Mouse (Mus musculus): Measurements from ENCODE around the gene Hoxb4. TPM values are rescaled to one million over a fixed set of nuclear protein-coding genes. Genes with fewer than 3 reads are reported as not detected.

The Hoxb4 gene
- polyA plus RNA-seq, 1 experiment from 2014 or later = not detected

DNA sequence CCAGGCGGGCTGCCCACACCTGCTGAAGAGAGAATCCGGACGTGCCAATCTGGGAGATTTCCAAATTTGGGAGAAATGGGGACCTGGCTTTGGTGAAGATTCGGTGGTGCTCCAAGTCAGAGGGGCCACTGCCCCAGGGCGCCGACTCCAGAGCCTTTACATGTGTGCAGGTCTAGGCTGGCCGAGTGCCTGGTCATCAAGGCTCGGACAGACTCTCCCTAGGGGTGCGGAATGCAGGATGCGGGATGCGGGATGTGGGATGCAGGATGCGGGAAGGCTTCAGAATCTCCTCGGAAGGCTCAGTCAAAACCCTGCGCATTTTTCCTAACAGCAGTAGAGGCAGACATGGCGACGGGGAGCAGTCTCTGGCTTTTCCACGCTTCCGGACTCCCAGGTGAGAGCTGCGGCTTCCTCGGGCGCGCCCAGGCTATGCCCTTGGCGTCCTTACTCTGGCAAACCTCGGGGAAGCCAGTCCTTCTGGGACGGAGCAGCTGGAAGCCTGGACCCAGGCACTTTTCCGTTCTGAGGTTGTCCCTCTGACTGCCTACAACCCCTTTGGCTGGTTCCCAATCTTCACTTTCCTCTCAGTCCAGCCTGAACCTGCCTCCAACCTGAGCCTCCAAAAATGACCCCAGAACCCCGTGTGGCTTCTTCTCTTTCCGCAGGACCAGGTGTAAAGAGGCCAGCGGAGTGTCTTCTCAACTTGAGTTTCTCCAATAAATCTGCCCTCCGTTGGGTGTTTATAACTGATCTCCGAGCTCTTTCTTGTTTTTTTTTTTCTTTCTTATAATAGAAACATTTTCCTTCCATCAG is 38.4 kb upstream of the Hoxb4 start:
- no peak overlapping the region for H3K4me3 ChIP-seq (replicated peaks)

DNA sequence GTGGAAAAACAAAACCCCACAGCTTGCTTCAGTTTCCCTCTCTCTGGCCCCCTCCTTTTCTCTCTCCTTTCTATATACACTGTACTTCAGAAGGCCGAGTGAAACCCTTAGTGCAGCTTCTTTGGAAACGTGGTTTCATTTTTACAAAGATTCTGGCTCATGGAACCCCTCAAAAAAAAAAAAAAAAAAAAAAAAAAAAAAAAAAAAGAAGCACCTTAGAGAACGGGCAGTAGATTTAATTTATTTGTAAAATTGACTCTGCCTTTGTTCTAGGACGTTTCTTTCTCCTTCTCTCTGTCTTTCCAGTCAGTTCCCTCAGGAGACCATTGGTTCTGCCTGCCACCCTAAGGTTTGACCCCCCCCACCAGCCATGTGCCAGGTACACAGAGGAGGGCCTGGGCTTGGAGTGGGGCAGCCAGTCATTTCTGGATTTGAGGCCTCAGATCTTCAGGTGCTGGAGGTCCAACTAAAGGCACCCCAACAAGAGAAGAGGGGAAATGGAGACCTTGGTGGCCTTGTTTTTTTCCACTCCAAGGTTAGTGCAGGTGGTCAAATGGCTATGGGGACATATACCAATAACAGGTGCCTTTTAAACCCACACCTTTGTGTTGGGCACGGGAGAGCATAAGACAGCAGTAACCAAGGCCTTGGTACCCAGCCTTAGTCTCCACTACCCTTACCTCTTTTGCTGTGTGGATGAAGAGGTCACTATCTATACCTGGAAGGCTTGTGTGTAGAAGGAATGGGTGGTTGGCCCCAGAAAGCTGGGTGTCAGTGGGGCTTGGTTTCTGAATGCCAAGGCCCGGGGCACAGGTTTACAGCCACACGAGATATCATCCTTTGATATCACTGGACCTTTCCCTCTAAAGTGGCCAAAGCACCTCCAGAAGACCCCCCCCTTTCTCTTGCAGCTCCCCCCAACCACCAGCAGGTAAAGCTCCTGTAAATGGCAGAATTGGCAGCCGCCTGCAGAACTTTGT is 37.4 kb upstream of the Hoxb4 start:
- Histone ChIP-seq H3K4me3 (replicated peaks) (no peak overlapping the region), H3K9ac (replicated peaks) (no peak overlapping the region), H3K4me1 (replicated peaks) (peaks cover 9% of the 10 kb centered on the region; the same call in 1 of the 2 replicates), H3K27me3 (peaks cover 98% of the 10 kb centered on the region), H3K9me3 (no peaks in the 10 kb centered on the region), H3K4me2 (replicated peaks) (no peak overlapping the region), H3K36me3 (no peaks in the 10 kb centered on the region), H3K27ac (no peak overlapping the region)
- ATAC-seq = no peak
- WGBS = 5% methylated on average over 8 of the region's 8 CpGs

More for the DNA sequence above, 38.4 kb upstream of the Hoxb4 start:
- Histone ChIP-seq H3K9ac (replicated peaks) (no peak overlapping the region), H3K4me1 (replicated peaks) (peaks cover 7% of the 10 kb centered on the region; the same call in 1 of the 2 replicates), H3K36me3 (no peaks in the 10 kb centered on the region), H3K9me3 (no peaks in the 10 kb centered on the region), H3K27ac (no peak overlapping the region), H3K4me2 (replicated peaks) (no peak overlapping the region), H3K27me3 (peaks cover 98% of the 10 kb centered on the region)
- no peak for ATAC-seq
- WGBS = 2% methylated on average over 31 of the region's 31 CpGs

- Histone ChIP-seq H3K4me3 (replicated peaks) (no peak overlapping the region), H3K27ac (no peak overlapping the region), H3K36me3 (no peaks in the 10 kb centered on the region), H3K9ac (replicated peaks) (no peak overlapping the region), H3K4me2 (replicated peaks) (no peak overlapping the region), H3K4me1 (replicated peaks) (peaks cover 9% of the 10 kb centered on the region; the same call in 1 of the 2 replicates), H3K9me3 (no peaks in the 10 kb centered on the region), H3K27me3 (peaks cover 98% of the 10 kb centered on the region)
- WGBS = 5% methylated on average over 18 of the region's 18 CpGs
- ATAC-seq = no peak
These were observed 36.7 kb upstream of the Hoxb4 start for GRCm38 (mm10) chr11:96281396-96281795.

- H3K27me3 ChIP-seq = peaks cover 98% of the 10 kb centered on the region
- ATAC-seq = no peak
- H3K36me3 ChIP-seq = no peaks in the 10 kb centered on the region
- H3K4me1 ChIP-seq (replicated peaks) = peaks cover 13% of the 10 kb centered on the region; the same call in 1 of the 2 replicates
- H3K4me3 ChIP-seq (replicated peaks) = no peak within 1 kb of the TSS
- 1% methylated on average over 27 of the region's 27 CpGs for WGBS
- H3K27ac ChIP-seq = no peak within 1 kb of the TSS
- H3K9ac ChIP-seq (replicated peaks) = no peak within 1 kb of the TSS
- H3K9me3 ChIP-seq = no peaks in the 10 kb centered on the region
- H3K4me2 ChIP-seq (replicated peaks) = no peak within 1 kb of the TSS
These were observed 36.1 kb upstream of the Hoxb4 start, which contains the start of gene Hoxb8 for GRCm38 (mm10) chr11:96281855-96282570. Gene Hoxb8 (plus strand): TSS chr11:96281905.

GRCm38 (mm10) chr11:96282795-96283430 is 35.2 kb upstream of the Hoxb4 start:
- H3K9ac ChIP-seq (replicated peaks) = no peak overlapping the region
- ATAC-seq = no peak
- H3K4me3 ChIP-seq (replicated peaks) = no peak overlapping the region
- no peak overlapping the region for H3K27ac ChIP-seq
- peaks cover 98% of the 10 kb centered on the region for H3K27me3 ChIP-seq
- H3K4me1 ChIP-seq (replicated peaks) = peaks cover 13% of the 10 kb centered on the region; the same call in 1 of the 2 replicates
- no peak overlapping the region for H3K4me2 ChIP-seq (replicated peaks)
- 1% methylated on average over 49 of the region's 49 CpGs for WGBS
- no peaks in the 10 kb centered on the region for H3K36me3 ChIP-seq
- H3K9me3 ChIP-seq = no peaks in the 10 kb centered on the region

DNA sequence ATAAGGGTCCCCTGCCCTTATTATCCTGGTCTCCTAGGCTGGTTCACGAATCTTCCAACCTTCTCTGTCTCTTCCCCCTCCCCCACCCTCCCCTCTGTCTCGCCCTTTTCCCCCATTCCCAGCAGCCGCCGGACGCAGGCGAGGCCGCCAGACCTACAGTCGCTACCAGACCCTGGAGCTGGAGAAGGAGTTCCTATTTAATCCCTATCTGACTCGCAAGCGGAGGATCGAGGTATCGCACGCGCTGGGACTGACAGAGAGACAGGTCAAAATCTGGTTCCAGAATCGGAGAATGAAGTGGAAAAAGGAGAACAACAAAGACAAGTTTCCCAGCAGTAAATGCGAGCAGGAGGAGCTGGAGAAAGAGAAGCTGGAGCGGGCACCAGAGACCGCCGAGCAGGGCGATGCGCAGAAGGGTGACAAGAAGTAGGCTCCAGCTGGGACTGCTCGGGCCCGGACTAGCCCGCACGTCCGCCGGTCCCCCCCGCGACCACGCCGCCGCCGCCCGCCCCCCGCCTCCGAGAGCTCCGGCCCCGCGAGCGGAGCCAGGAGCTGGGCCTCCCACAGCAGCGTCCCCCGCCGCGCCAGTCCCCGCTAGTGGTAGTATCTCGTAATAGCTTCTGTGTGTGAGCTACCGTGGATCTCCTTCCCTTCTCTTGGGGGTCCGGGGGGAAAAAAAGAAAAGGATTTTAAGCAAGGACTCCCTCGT is 33.9 kb upstream of the Hoxb4 start:
- peaks cover 99% of the 10 kb centered on the region for H3K27me3 ChIP-seq
- ATAC-seq = no peak
- H3K4me3 ChIP-seq (replicated peaks) = peak overlapping the region; percentile 14
- no peak overlapping the region for H3K9ac ChIP-seq (replicated peaks)
- no peak overlapping the region for H3K27ac ChIP-seq
- WGBS = under 1% methylated on average over 48 of the region's 49 CpGs
- no peaks in the 10 kb centered on the region for H3K36me3 ChIP-seq
- H3K4me1 ChIP-seq (replicated peaks) = peaks cover 13% of the 10 kb centered on the region; the same call in 1 of the 2 replicates
- H3K9me3 ChIP-seq = no peaks in the 10 kb centered on the region
- H3K4me2 ChIP-seq (replicated peaks) = peak overlapping the region; percentile 43

DNA sequence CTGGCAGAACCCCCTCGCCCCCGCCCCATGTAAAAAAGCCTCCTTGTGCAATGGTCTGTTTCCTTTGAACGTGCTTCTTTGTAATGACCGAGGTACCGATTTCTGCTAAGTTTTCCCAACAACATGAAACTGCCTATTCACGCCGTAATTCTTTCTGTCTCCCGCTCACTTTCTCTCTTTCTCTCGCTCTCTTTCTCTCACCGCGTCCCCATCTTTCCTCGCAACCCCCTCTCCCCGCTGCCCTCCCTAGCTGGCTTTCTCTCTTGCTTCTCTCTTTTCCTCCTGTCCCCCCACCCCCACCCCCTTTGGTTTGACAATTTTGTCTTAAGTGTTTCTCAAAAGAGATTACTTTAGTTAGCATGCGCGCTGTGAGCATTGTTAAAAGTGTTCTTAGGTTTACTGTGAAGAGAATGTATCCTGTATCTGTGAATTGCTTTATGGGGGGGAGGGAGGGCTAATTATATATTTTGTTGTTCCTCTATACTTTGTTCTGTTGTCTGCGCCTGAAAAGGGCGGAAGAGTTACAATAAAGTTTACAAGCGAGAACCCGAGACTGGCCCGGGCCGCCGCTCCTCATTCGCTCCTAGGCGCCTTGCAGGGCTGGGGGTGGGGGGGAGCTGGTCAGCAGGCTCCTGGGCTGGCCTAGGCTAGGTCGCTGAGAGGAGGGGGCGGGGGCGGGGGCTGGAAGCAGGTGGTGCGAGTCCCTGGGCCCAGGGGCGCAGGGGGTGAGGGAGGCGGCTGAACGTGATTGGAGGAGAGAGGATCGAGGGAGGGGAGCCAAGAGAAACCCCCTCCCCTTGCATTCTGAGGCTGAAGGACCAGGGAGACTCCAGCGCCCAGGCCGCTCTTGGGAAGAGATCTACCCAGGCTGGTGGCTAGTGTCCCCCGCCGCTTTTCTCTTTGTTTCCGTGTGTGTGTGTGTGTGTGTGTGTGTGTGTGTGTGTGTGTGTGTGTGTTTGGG is 33.0 kb upstream of the Hoxb4 start:
- Histone ChIP-seq H3K27ac (no peak overlapping the region), H3K4me1 (replicated peaks) (peaks cover 13% of the 10 kb centered on the region; the same call in 1 of the 2 replicates), H3K27me3 (peaks cover 99% of the 10 kb centered on the region), H3K9ac (replicated peaks) (no peak overlapping the region), H3K36me3 (no peaks in the 10 kb centered on the region), H3K4me2 (replicated peaks) (peak overlapping the region; percentile 43), H3K9me3 (no peaks in the 10 kb centered on the region), H3K4me3 (replicated peaks) (peak overlapping the region; percentile 14; the same call in 1 of the 2 replicates)
- ATAC-seq = no peak
- WGBS = under 1% methylated on average over 37 of the region's 37 CpGs

GRCm38 (mm10) chr11:96285771-96286738 is 32.0 kb upstream of the Hoxb4 start, which contains the start of gene Hoxb7:
Gene Hoxb7 (plus strand): TSS chr11:96286623.
- Histone ChIP-seq H3K27ac (no peak within 1 kb of the TSS), H3K4me1 (replicated peaks) (peaks cover 13% of the 10 kb centered on the region; the same call in 1 of the 2 replicates), H3K36me3 (no peaks in the 10 kb centered on the region), H3K27me3 (peaks cover 99% of the 10 kb centered on the region), H3K9me3 (no peaks in the 10 kb centered on the region), H3K4me3 (replicated peaks) (no peak within 1 kb of the TSS; the same call in 1 of the 2 replicates), H3K9ac (replicated peaks) (no peak within 1 kb of the TSS), H3K4me2 (replicated peaks) (peak within 1 kb of the TSS; percentile 19; the same call in 1 of the 2 replicates)
- no peak for ATAC-seq
- WGBS = 2% methylated on average over 42 of the region's 43 CpGs

Data from midbrain, embryonic 13.5 days (tissue).